Mouse (Mus musculus): ENCODE measurements around the gene Gm13695. TPM values are rescaled to one million over a fixed set of nuclear protein-coding genes. Genes with fewer than 3 reads are reported as not detected.
"Not testable (repeated sequence)": the region's sequence is repeated elsewhere in the genome, so short reads cannot be mapped to it uniquely, and the experiment has no call there.

The Gm13695 gene
- total and polyA plus RNA-seq, 3 experiments = 0.70 to 0.76 TPM; not detected in 1

DNA sequence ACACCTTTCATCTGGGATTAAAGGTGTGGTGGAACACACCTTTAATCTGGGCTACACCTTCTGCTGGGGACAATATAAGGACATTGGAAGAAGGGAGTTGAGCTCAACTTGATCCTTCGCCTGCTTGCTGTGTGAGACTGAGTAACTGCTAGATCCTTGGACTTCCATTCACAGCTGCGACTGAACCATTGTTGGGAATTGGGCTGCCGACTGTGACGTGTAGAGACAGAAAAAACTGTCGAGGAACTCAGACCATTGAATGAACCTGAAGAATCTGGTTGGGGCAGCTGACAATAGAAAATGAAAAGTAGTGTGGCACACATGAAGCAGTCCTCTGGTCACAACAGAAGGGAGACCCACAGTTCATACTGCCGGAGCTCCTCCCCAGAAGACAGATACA lies 17.3 kb downstream of the Gm13695 start, which contains the start of gene Gm13697:
Gm13697 (plus strand) TSS at position 301 of the 400 bp plus-strand sequence.
- H3K27me3 ChIP-seq (ENCODE audit: control insufficient read depth, insufficient read depth, low read length); H3K79me2 ChIP-seq (replicated peaks; ENCODE audit: control insufficient read depth, insufficient read depth, low read length); H3K4me3 ChIP-seq; H3K9ac ChIP-seq (ENCODE audit: low read depth, low read length); intact Hi-C loops (cut with DNase I); H3K36me3 ChIP-seq (ENCODE audit: control insufficient read depth, insufficient read depth, low read length); H3K27ac ChIP-seq; H3K4me1 ChIP-seq (ENCODE audit: control insufficient read depth, insufficient read depth, low read length); DNase-seq: not testable (repeated sequence)
- no CpG with 5 or more reads among the region's 6 CpGs for WGBS

DNA sequence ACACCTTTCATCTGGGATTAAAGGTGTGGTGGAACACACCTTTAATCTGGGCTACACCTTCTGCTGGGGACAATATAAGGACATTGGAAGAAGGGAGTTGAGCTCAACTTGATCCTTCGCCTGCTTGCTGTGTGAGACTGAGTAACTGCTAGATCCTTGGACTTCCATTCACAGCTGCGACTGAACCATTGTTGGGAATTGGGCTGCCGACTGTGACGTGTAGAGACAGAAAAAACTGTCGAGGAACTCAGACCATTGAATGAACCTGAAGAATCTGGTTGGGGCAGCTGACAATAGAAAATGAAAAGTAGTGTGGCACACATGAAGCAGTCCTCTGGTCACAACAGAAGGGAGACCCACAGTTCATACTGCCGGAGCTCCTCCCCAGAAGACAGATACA lies 23.1 kb downstream of the Gm13695 start, which contains the start of gene Gm13691:
Gm13691 (plus strand) TSS at position 301 of the 400 bp plus-strand sequence.
- DNase-seq; intact Hi-C loops (cut with DNase I); H3K4me3 ChIP-seq; H3K27me3 ChIP-seq (ENCODE audit: control insufficient read depth, insufficient read depth, low read length); H3K27ac ChIP-seq; H3K36me3 ChIP-seq (ENCODE audit: control insufficient read depth, insufficient read depth, low read length); H3K9ac ChIP-seq (ENCODE audit: low read depth, low read length); H3K4me1 ChIP-seq (ENCODE audit: control insufficient read depth, insufficient read depth, low read length); H3K79me2 ChIP-seq (replicated peaks; ENCODE audit: control insufficient read depth, insufficient read depth, low read length): not testable (repeated sequence)
- WGBS = no CpG with 5 or more reads among the region's 6 CpGs

DNA sequence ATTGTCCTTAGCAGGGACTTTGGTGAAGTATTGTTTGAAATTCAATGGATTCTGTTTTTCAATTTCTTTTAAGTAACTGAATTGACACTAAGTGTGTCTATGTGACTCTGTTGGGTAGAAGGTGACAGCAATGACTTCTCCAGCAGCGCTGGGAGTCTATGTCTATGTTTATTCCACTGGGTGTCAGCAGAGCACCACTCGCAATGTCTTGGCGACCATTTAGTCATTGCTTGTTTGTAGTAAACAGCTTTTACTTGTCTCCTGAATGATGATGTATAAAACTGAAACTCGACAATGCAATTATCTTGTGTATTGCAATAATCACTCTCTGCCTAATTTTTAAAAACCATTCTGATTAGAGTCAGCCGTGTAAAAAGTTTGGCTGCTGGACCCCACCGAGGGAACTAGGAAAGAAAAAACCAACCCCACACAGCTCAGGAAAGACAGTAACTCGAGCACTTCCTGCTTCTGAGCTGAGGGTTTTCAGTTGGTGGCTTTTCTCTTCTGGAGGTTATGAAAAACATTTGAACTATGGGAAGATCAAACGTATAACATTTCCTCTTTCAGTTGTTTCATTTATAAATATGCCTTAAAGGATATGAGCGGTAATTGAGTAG lies 26.6 kb downstream of the Gm13695 start:
- 21% methylated on average over 8 of the region's 9 CpGs for WGBS
- H3K4me1 ChIP-seq (ENCODE audit: control insufficient read depth, insufficient read depth, low read length); H3K27me3 ChIP-seq (ENCODE audit: control insufficient read depth, insufficient read depth, low read length); H3K36me3 ChIP-seq (ENCODE audit: control insufficient read depth, insufficient read depth, low read length); intact Hi-C loops (cut with DNase I); H3K79me2 ChIP-seq (replicated peaks; ENCODE audit: control insufficient read depth, insufficient read depth, low read length); H3K9ac ChIP-seq (ENCODE audit: low read depth, low read length): not testable (repeated sequence)
- H3K27ac ChIP-seq = peak overlapping the region; percentile 3; the same call in 1 of the 2 replicates
- peak overlapping the region; percentile 25 for H3K4me3 ChIP-seq
- DNase-seq = peak in 1 of 2 experiments; percentile 23

DNA sequence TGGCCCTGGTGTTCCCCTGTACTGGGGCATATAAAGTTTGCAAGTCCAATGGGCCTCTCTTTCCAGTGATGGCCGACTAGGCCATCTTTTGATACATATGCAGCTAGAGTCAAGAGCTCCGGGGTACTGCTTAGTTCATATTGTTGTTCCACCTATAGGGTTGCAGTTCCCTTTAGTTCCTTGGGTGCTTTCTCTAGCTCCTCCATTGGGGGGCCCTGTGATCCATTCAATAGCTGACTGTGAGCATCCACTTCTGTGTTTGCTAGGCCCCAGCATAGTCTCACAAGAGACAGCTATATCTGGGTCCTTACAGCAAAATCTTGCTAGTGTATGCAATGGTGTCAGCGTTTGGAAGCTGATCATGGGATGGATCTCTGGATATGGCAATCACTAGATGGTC lies 27.4 kb downstream of the Gm13695 start:
- H3K4me1 ChIP-seq (ENCODE audit: control insufficient read depth, insufficient read depth, low read length); H3K36me3 ChIP-seq (ENCODE audit: control insufficient read depth, insufficient read depth, low read length); H3K4me3 ChIP-seq; H3K27me3 ChIP-seq (ENCODE audit: control insufficient read depth, insufficient read depth, low read length); intact Hi-C loops (cut with DNase I); DNase-seq; H3K27ac ChIP-seq; H3K79me2 ChIP-seq (replicated peaks; ENCODE audit: control insufficient read depth, insufficient read depth, low read length); H3K9ac ChIP-seq (ENCODE audit: low read depth, low read length): not testable (repeated sequence)
- WGBS = 93% methylated on average over 2 of the region's 3 CpGs

DNA sequence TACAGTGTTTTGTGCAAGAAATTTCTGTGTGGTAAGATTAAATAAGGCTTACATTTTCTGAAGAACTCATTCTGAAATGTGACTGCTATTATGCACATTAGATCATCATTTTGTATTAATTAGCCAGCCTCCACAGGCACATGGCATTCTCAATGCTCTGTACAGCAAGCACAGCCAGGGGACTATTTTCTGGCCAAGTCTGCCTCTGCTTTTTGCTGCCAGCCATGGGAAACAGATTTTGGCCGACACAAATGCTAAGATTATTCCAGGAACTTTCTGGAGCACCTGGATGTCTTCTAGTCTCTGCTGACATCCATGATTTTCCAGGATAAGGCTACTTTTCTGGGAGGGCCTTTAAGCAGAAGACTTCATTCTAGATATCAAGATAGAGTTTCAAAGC lies 41.8 kb downstream of the Gm13695 start:
- Histone ChIP-seq H3K27ac (no peak overlapping the region), H3K9ac (ENCODE audit: low read depth, low read length) (no peak overlapping the region), H3K4me3 (no peak overlapping the region), H3K79me2 (replicated peaks; ENCODE audit: control insufficient read depth, insufficient read depth, low read length) (no peaks in the 10 kb centered on the region), H3K36me3 (ENCODE audit: control insufficient read depth, insufficient read depth, low read length) (no peaks in the 10 kb centered on the region; the same call in 1 of the 2 replicates), H3K4me1 (ENCODE audit: control insufficient read depth, insufficient read depth, low read length) (peaks cover 4% of the 10 kb centered on the region), H3K27me3 (ENCODE audit: control insufficient read depth, insufficient read depth, low read length) (no peaks in the 10 kb centered on the region)
- WGBS = 35% methylated on average over 1 of the region's 1 CpGs
- no peak for DNase-seq
- intact Hi-C loops (cut with DNase I) = no loop called here
- TF ChIP-seq POLR2A (IDR thresholded peaks at IDR 0.05; ENCODE audit: insufficient read depth, low read depth, low read length) (no peak), EP300 (IDR thresholded peaks at IDR 0.05; ENCODE audit: insufficient read depth, low read depth, low read length) (no peak), CTCF (IDR thresholded peaks at IDR 0.05) (no peak)

DNA sequence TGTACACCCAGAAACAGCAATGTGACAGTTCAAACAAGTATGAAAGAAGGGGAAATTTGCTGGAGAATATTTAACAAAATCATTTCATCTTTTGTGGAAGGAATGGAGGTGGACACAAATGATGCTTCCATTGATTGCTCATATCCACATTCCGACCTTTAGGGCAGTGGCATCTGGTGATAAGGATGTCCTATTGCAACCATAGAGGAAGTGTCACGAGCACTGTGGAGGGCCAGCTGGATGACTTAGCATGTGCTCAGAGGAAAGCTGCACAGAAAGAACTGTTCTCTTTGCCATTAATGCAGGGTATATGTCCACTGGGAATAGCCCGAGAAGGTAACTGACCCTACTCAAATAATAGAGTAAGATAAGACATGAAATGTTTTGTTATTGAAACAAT lies 42.7 kb downstream of the Gm13695 start:
- TF ChIP-seq POLR2A (IDR thresholded peaks at IDR 0.05; ENCODE audit: insufficient read depth, low read depth, low read length) (no peak), EP300 (IDR thresholded peaks at IDR 0.05; ENCODE audit: insufficient read depth, low read depth, low read length) (no peak), CTCF (IDR thresholded peaks at IDR 0.05) (no peak)
- Histone ChIP-seq H3K27ac (no peak overlapping the region), H3K4me3 (no peak overlapping the region), H3K4me1 (ENCODE audit: control insufficient read depth, insufficient read depth, low read length) (peaks cover 4% of the 10 kb centered on the region), H3K36me3 (ENCODE audit: control insufficient read depth, insufficient read depth, low read length) (no peaks in the 10 kb centered on the region; the same call in 1 of the 2 replicates), H3K79me2 (replicated peaks; ENCODE audit: control insufficient read depth, insufficient read depth, low read length) (no peaks in the 10 kb centered on the region), H3K9ac (ENCODE audit: low read depth, low read length) (no peak overlapping the region), H3K27me3 (ENCODE audit: control insufficient read depth, insufficient read depth, low read length) (no peaks in the 10 kb centered on the region)
- intact Hi-C loops (cut with DNase I) = no loop called here
- no peak for DNase-seq
- 33% methylated on average over 3 of the region's 3 CpGs for WGBS

DNA sequence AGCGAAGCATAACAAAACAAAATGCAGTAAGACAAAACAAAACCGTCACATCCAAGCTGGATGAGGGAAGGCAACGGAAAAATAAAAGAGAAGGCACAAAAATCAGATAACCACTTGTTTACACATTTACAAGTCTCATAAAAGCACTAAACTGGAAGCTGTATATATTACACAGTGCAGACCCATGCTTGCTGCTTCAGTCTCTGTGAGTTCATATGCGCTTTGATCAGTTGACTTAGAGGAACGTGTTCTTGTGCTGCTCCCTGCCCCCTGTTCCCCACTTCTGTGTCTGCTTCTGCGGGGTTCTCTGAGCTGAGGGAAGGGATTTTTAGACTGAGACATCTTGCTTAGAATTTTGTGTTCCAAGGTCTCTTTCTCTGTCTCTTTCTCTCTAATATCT lies 47.5 kb downstream of the Gm13695 start:
- Histone ChIP-seq H3K4me1 (ENCODE audit: control insufficient read depth, insufficient read depth, low read length) (peaks cover 2% of the 10 kb centered on the region), H3K9ac (ENCODE audit: low read depth, low read length) (no peak overlapping the region), H3K27ac (no peak overlapping the region), H3K36me3 (ENCODE audit: control insufficient read depth, insufficient read depth, low read length) (no peaks in the 10 kb centered on the region), H3K27me3 (ENCODE audit: control insufficient read depth, insufficient read depth, low read length) (no peaks in the 10 kb centered on the region), H3K4me3 (no peak overlapping the region), H3K79me2 (replicated peaks; ENCODE audit: control insufficient read depth, insufficient read depth, low read length) (no peaks in the 10 kb centered on the region)
- 61% methylated on average over 6 of the region's 6 CpGs for WGBS
- TF ChIP-seq CTCF (IDR thresholded peaks at IDR 0.05) (no peak), EP300 (IDR thresholded peaks at IDR 0.05; ENCODE audit: insufficient read depth, low read depth, low read length) (no peak), POLR2A (IDR thresholded peaks at IDR 0.05; ENCODE audit: insufficient read depth, low read depth, low read length) (no peak)
- intact Hi-C loops (cut with DNase I) = no loop called here
- DNase-seq = no peak

DNA sequence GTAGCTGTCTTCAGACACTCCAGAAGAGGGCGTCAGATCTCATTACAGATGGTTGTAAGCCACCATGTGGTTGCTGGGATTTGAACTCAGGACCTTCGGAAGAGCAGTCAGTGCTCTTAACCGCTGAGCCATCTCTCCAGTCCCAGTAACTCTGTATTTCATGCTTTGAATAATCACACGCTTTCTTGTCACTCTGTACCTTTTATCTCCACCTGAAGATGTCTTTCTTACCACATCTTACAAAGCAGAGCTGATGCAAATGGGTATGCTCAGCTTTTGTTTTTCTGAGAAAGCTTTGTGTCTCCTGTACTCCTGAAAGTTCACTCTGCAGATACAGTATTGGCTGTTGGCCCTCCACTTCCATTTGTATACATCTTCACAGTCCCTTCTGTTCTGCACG lies 49.2 kb downstream of the Gm13695 start:
- H3K4me3 ChIP-seq; H3K27ac ChIP-seq; H3K9ac ChIP-seq (ENCODE audit: low read depth, low read length); H3K27me3 ChIP-seq (ENCODE audit: control insufficient read depth, insufficient read depth, low read length); H3K79me2 ChIP-seq (replicated peaks; ENCODE audit: control insufficient read depth, insufficient read depth, low read length); DNase-seq; intact Hi-C loops (cut with DNase I); H3K36me3 ChIP-seq (ENCODE audit: control insufficient read depth, insufficient read depth, low read length); H3K4me1 ChIP-seq (ENCODE audit: control insufficient read depth, insufficient read depth, low read length): not testable (repeated sequence)
- WGBS = 80% methylated on average over 5 of the region's 5 CpGs
